Mouse (Mus musculus) midbrain, embryonic 11.5 days (tissue): ENCODE data around the gene Kansl2. TPM values are rescaled to one million over a fixed set of nuclear protein-coding genes. Genes with fewer than 3 reads are reported as not detected.

Source experiments
- ATAC-seq: fragments of 200-750 bp; cut with Nextera tagmentation; 2 replicates; pipeline ENCODE4 v1.8.0; 2017; ENCODE audit warnings: moderate TSS enrichment, moderate library complexity; ENCODE audit not compliant: low FRiP score
- DNase-seq: peaks from one replicate; pipeline ENCODE4 v3.0.0; 2015; ENCODE audit warnings: low spot score; ENCODE audit errors: missing footprints
- H3K27ac ChIP-seq: fragments of 300-500 bp; sonication (generic); 2 replicates; pipeline ENCODE4 v1.5.1; 2014; ENCODE audit warnings: low read depth, low read length
- H3K27me3 ChIP-seq: fragments of 300-500 bp; sonication (generic); 2 replicates; pipeline ENCODE4 v1.6.1; 2014; ENCODE audit warnings: mild to moderate bottlenecking, low read length, moderate library complexity, mixed read lengths; ENCODE audit not compliant: control insufficient read depth, insufficient read depth
- H3K36me3 ChIP-seq: fragments of 300-500 bp; sonication (generic); 2 replicates; pipeline ENCODE4 v1.6.1; 2014; ENCODE audit warnings: mild to moderate bottlenecking, low read length, moderate library complexity, mixed read lengths; ENCODE audit not compliant: control insufficient read depth, insufficient read depth
- H3K4me1 ChIP-seq: fragments of 300-500 bp; sonication (generic); 2 replicates; pipeline ENCODE4 v1.6.1; 2014; ENCODE audit warnings: low read length; ENCODE audit not compliant: control insufficient read depth, insufficient read depth
- H3K4me2 ChIP-seq: fragments of 300-500 bp; sonication (generic); 2 replicates; pipeline ENCODE4 v1.6.1; 2014; ENCODE audit warnings: mild to moderate bottlenecking, moderate library complexity
- H3K4me3 ChIP-seq: fragments of 300-500 bp; sonication (generic); 2 replicates; pipeline ENCODE4 v1.5.1; 2014; ENCODE audit warnings: low read depth, low read length
- H3K9ac ChIP-seq: fragments of 300-500 bp; sonication (generic); 2 replicates; pipeline ENCODE4 v1.6.1; 2014; ENCODE audit warnings: low read length
- H3K9me3 ChIP-seq: fragments of 300-500 bp; sonication (generic); 2 replicates; pipeline ENCODE4 v1.6.1; 2016; ENCODE audit warnings: low read length; ENCODE audit not compliant: control insufficient read depth
- WGBS: fragments of 180-500 bp; shearing (Covaris S2); extraction: QIAGEN DNeasy Blood & Tissue Kit; methylation state at CpG from one replicate; pipeline ENCODE4 v1.1.7; 2014; 5-methylcytosine and 5-hydroxymethylcytosine counted together
- polyA plus RNA-seq: library from polyadenylated mRNA; unstranded; fragments of >200 nt; fragmentation: Nextera tagmentation; extraction: Ambion mirVana; gene quantifications from 2 replicates; pipeline ENCODE4 v1.2.1, GENCODE M21; 2014

Gene Kansl2
- polyA plus RNA-seq, 1 experiment from 2014 or later = 140 TPM

GRCm38 (mm10) chr15:98569216-98569615, 35.2 kb upstream of the Kansl2 start:
- Histone ChIP-seq H3K27ac (no peak overlapping the region), H3K36me3 (no peaks in the 10 kb centered on the region), H3K4me2 (peak overlapping the region; percentile 64), H3K27me3 (no peaks in the 10 kb centered on the region), H3K4me1 (peaks cover 19% of the 10 kb centered on the region), H3K9ac (peak overlapping the region; percentile 91), H3K9me3 (no peaks in the 10 kb centered on the region), H3K4me3 (peak overlapping the region; percentile 97; the same call in 1 of the 2 replicates)
- ATAC-seq (no peak), DNase-seq (no peak)
- 78% methylated on average over 7 of the region's 7 CpGs for WGBS

- H3K36me3 ChIP-seq = peaks cover 3% of the 10 kb centered on the region; the same call in 1 of the 2 replicates
- no peaks in the 10 kb centered on the region for H3K9me3 ChIP-seq
- peak overlapping the region; percentile 97 for H3K4me3 ChIP-seq
- H3K27ac ChIP-seq = peak overlapping the region; percentile 82
- whole genome bisulfite sequencing = 12% methylated on average over 22 of the region's 22 CpGs
- H3K4me1 ChIP-seq = peaks cover 19% of the 10 kb centered on the region
- peak overlapping the region; percentile 91 for H3K9ac ChIP-seq
- no peaks in the 10 kb centered on the region for H3K27me3 ChIP-seq
- DNase-seq = peak; percentile 90
- ATAC-seq = peak; percentile 9; the same call in 1 of the 2 replicates
- peak overlapping the region; percentile 64 for H3K4me2 ChIP-seq
Observed at GRCm38 (mm10) chr15:98568256-98569033, 34.4 kb upstream of the Kansl2 start.

GRCm38 (mm10) chr15:98567278-98568134, 33.4 kb upstream of the Kansl2 start:
- Histone ChIP-seq H3K9me3 (no peaks in the 10 kb centered on the region), H3K4me3 (peak overlapping the region; percentile 97), H3K9ac (peak overlapping the region; percentile 91), H3K4me2 (peak overlapping the region; percentile 64), H3K27ac (peak overlapping the region; percentile 82), H3K36me3 (peaks cover 5% of the 10 kb centered on the region; the same call in 1 of the 2 replicates), H3K27me3 (no peaks in the 10 kb centered on the region), H3K4me1 (peaks cover 19% of the 10 kb centered on the region)
- peak; percentile 97 for ATAC-seq
- peak; percentile 100 for DNase-seq
- under 1% methylated on average over 87 of the region's 88 CpGs for WGBS

DNA sequence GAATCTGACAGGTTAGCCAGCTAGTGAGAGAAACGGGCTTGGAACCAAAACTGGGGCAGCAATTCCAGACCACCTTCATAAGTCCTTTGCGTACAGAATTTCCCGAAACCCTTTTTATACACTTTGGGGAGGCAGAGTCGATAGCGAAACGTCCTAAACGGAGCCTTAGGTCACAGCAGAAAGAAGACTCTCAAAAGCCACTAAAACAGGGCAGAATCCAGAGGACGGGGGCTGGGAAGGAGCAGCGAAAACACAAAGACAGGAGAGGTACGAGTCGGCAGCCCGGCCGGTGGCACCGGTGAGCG, 32.9 kb upstream of the Kansl2 start:
- WGBS = under 1% methylated on average over 15 of the region's 15 CpGs
- DNase-seq (no peak), ATAC-seq (no peak)
- peak overlapping the region; percentile 88 for H3K9ac ChIP-seq
- H3K27me3 ChIP-seq = no peaks in the 10 kb centered on the region
- H3K9me3 ChIP-seq = no peaks in the 10 kb centered on the region
- H3K4me2 ChIP-seq = peak overlapping the region; percentile 64
- H3K4me3 ChIP-seq = peak overlapping the region; percentile 97
- peaks cover 19% of the 10 kb centered on the region for H3K4me1 ChIP-seq
- H3K27ac ChIP-seq = peak overlapping the region; percentile 80
- peaks cover 5% of the 10 kb centered on the region; the same call in 1 of the 2 replicates for H3K36me3 ChIP-seq

- no peaks in the 10 kb centered on the region for H3K9me3 ChIP-seq
- H3K36me3 ChIP-seq = peaks cover 14% of the 10 kb centered on the region
- 88% methylated on average over 5 of the region's 5 CpGs for WGBS
- H3K27me3 ChIP-seq = no peaks in the 10 kb centered on the region
- H3K4me3 ChIP-seq = no peak overlapping the region
- H3K27ac ChIP-seq = no peak overlapping the region
- DNase-seq (no peak), ATAC-seq (no peak)
- no peaks in the 10 kb centered on the region for H3K4me1 ChIP-seq
- H3K9ac ChIP-seq = no peak overlapping the region
- H3K4me2 ChIP-seq = no peak overlapping the region
Observed at GRCm38 (mm10) chr15:98557186-98557585, 23.1 kb upstream of the Kansl2 start.

GRCm38 (mm10) chr15:98555881-98556280, 21.8 kb upstream of the Kansl2 start:
- Histone ChIP-seq H3K9ac (no peak overlapping the region), H3K9me3 (no peaks in the 10 kb centered on the region), H3K36me3 (peaks cover 22% of the 10 kb centered on the region), H3K4me1 (no peaks in the 10 kb centered on the region), H3K27ac (no peak overlapping the region), H3K4me2 (no peak overlapping the region), H3K4me3 (no peak overlapping the region), H3K27me3 (no peaks in the 10 kb centered on the region)
- no peak for DNase-seq
- 96% methylated on average over 4 of the region's 4 CpGs for WGBS
- ATAC-seq = no peak

DNA sequence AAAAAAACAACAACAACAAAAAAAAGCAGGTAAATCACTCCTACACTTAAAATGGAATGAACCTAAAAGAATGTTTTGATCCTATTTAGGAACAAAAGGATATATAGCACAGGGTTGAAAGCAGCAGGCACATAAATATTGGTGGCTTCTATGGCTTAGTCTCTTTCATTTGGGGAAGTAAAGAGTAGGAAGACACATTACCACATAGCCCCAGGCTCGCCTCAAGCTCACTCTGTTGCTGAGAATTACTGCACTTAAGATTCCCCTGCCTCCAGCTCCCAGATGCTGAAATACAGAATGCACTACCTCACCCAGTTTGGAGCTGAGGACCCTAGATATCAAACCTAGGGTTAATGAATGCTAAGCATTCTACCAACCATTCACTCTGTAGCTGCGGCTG, 18.7 kb upstream of the Kansl2 start:
- Histone ChIP-seq H3K4me1 (no peaks in the 10 kb centered on the region), H3K27ac (no peak overlapping the region), H3K36me3 (peaks cover 18% of the 10 kb centered on the region), H3K4me2 (no peak overlapping the region), H3K4me3 (no peak overlapping the region), H3K9ac (no peak overlapping the region), H3K27me3 (no peaks in the 10 kb centered on the region), H3K9me3 (no peaks in the 10 kb centered on the region)
- 84% methylated on average over 2 of the region's 2 CpGs for WGBS
- DNase-seq = no peak
- no peak for ATAC-seq

DNA sequence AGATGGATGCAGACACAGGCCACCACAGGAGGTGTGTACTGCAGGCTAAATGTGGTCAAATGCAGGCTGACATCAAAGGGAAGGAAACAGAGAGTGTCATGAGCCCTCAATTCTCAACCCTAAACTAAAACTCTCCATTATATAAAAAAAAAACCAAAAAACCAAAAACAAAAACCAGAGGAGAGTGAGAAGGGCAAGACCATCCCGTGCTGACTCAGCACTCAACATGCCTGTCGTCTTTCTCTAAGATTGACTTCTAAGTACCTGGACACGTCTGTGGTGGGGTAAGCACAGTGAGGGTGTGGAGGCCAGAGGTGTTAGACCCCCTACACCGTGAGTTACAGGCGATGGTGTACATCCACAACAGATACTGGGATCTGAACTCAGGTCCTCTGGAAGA, 12.8 kb upstream of the Kansl2 start:
- Histone ChIP-seq H3K4me2 (no peak overlapping the region), H3K27me3 (no peaks in the 10 kb centered on the region), H3K9me3 (no peaks in the 10 kb centered on the region), H3K4me1 (no peaks in the 10 kb centered on the region), H3K27ac (no peak overlapping the region), H3K4me3 (no peak overlapping the region), H3K36me3 (peaks cover 22% of the 10 kb centered on the region), H3K9ac (no peak overlapping the region)
- WGBS = 96% methylated on average over 5 of the region's 5 CpGs
- no peak for DNase-seq
- no peak for ATAC-seq

- 92% methylated on average over 3 of the region's 3 CpGs for WGBS
- ATAC-seq = no peak
- Histone ChIP-seq H3K4me1 (no peaks in the 10 kb centered on the region), H3K27ac (no peak overlapping the region), H3K36me3 (peaks cover 15% of the 10 kb centered on the region), H3K4me3 (no peak overlapping the region), H3K27me3 (no peaks in the 10 kb centered on the region), H3K9me3 (no peaks in the 10 kb centered on the region), H3K4me2 (no peak overlapping the region), H3K9ac (no peak overlapping the region)
- DNase-seq = no peak
Observed at GRCm38 (mm10) chr15:98545151-98545550, 11.1 kb upstream of the Kansl2 start.
